Mouse (Mus musculus) stomach, embryonic 15.5 days (tissue): ENCODE measurements around the gene Nbr1. TPM values are rescaled to one million over a fixed set of nuclear protein-coding genes. Genes with fewer than 3 reads are reported as not detected.
"Not testable (repeated sequence)": the region's sequence is repeated elsewhere in the genome, so short reads cannot be mapped to it uniquely, and the experiment has no call there.

Source experiments
- ATAC-seq: fragments of 200-750 bp; cut with Nextera tagmentation; 2 replicates; pipeline ENCODE4 v1.8.0; 2017; ENCODE audit warnings: low read depth, moderate number of reproducible peaks, moderate TSS enrichment; ENCODE audit not compliant: insufficient read depth, low FRiP score
- H3K27ac ChIP-seq: fragments of 300-500 bp; sonication (generic); 2 replicates; pipeline ENCODE4 v1.5.1; 2015; ENCODE audit warnings: mild to moderate bottlenecking, inconsistent platforms
- H3K27me3 ChIP-seq: fragments of 300-500 bp; sonication (generic); replicated peaks from 2 replicates; pipeline ENCODE4 v1.6.1; 2015; ENCODE audit warnings: inconsistent platforms
- H3K36me3 ChIP-seq: fragments of 300-500 bp; sonication (generic); 2 replicates; pipeline ENCODE4 v1.6.1; 2015; ENCODE audit warnings: inconsistent platforms
- H3K4me1 ChIP-seq: fragments of 300-500 bp; sonication (generic); 2 replicates; pipeline ENCODE4 v1.6.1; 2015; ENCODE audit warnings: inconsistent platforms
- H3K4me2 ChIP-seq: fragments of 300-500 bp; sonication (generic); 2 replicates; pipeline ENCODE4 v1.6.1; 2015; ENCODE audit warnings: mild to moderate bottlenecking, inconsistent platforms
- H3K4me3 ChIP-seq: fragments of 300-500 bp; sonication (generic); replicated peaks from 2 replicates; pipeline ENCODE4 v1.5.1; 2015; ENCODE audit warnings: inconsistent platforms
- H3K9ac ChIP-seq: fragments of 300-500 bp; sonication (generic); 2 replicates; pipeline ENCODE4 v1.6.1; 2015; ENCODE audit warnings: inconsistent platforms
- H3K9me3 ChIP-seq: fragments of 300-500 bp; sonication (generic); 2 replicates; pipeline ENCODE4 v1.6.1; 2016; ENCODE audit warnings: inconsistent platforms
- WGBS: fragments of 180-500 bp; shearing (Covaris S2); methylation state at CpG from one replicate; pipeline ENCODE4 v1.1.7; 2015; 5-methylcytosine and 5-hydroxymethylcytosine counted together
- polyA plus RNA-seq: library from polyadenylated mRNA; unstranded; fragments of >200 nt; fragmentation: Nextera tagmentation; extraction: Ambion mirVana; gene quantifications from 2 replicates; pipeline ENCODE4 v1.2.1, GENCODE M21; 2015

The Nbr1 gene
- polyA plus RNA-seq, 1 experiment from 2014 or later: 56.4 TPM

- WGBS: 74% methylated on average over 6 of the region's 6 CpGs
These were observed 61.6 kb downstream of the Nbr1 start for GRCm38 (mm10) chr11:101613596-101613995.

GRCm38 (mm10) chr11:101614116-101614515 lies 62.2 kb downstream of the Nbr1 start:
- Histone ChIP-seq H3K27me3 (no peaks in the 10 kb centered on the region), H3K4me2 (no peak overlapping the region), H3K27ac (no peak overlapping the region), H3K9me3 (no peaks in the 10 kb centered on the region), H3K4me1 (peaks cover 15% of the 10 kb centered on the region), H3K36me3 (no peaks in the 10 kb centered on the region), H3K9ac (no peak overlapping the region), H3K4me3 (no peak overlapping the region)
- no peak for ATAC-seq
- WGBS: 73% methylated on average over 4 of the region's 4 CpGs

More at GRCm38 (mm10) chr11:101613596-101613995, 61.6 kb downstream of the Nbr1 start:
- Histone ChIP-seq H3K9ac (no peak overlapping the region), H3K27me3 (no peaks in the 10 kb centered on the region), H3K4me1 (peaks cover 15% of the 10 kb centered on the region), H3K27ac (no peak overlapping the region), H3K9me3 (no peaks in the 10 kb centered on the region), H3K36me3 (no peaks in the 10 kb centered on the region), H3K4me3 (no peak overlapping the region), H3K4me2 (no peak overlapping the region)
- no peak for ATAC-seq

GRCm38 (mm10) chr11:101615380-101615779 lies 63.4 kb downstream of the Nbr1 start:
- H3K27me3 ChIP-seq: no peaks in the 10 kb centered on the region
- H3K9me3 ChIP-seq: no peaks in the 10 kb centered on the region
- 70% methylated on average over 6 of the region's 6 CpGs for WGBS
- no peak for ATAC-seq
- no peak overlapping the region for H3K4me2 ChIP-seq
- H3K4me1 ChIP-seq: peaks cover 15% of the 10 kb centered on the region
- H3K9ac ChIP-seq: no peak overlapping the region
- no peaks in the 10 kb centered on the region for H3K36me3 ChIP-seq
- H3K4me3 ChIP-seq: no peak overlapping the region
- H3K27ac ChIP-seq: no peak overlapping the region

- no peak for ATAC-seq
- no peak overlapping the region for H3K4me2 ChIP-seq
- H3K9ac ChIP-seq: no peak overlapping the region
- H3K4me3 ChIP-seq: no peak overlapping the region
- no peaks in the 10 kb centered on the region for H3K36me3 ChIP-seq
- 84% methylated on average over 8 of the region's 8 CpGs for WGBS
- no peaks in the 10 kb centered on the region for H3K27me3 ChIP-seq
- H3K9me3 ChIP-seq: no peaks in the 10 kb centered on the region
- no peak overlapping the region for H3K27ac ChIP-seq
- H3K4me1 ChIP-seq: peaks cover 11% of the 10 kb centered on the region; the same call in 1 of the 2 replicates
These were observed 64.2 kb downstream of the Nbr1 start for GRCm38 (mm10) chr11:101616104-101616503.

GRCm38 (mm10) chr11:101616948-101617767 lies 65.2 kb downstream of the Nbr1 start:
- Histone ChIP-seq H3K4me3 (no peak overlapping the region), H3K9ac (no peak overlapping the region), H3K4me2 (no peak overlapping the region), H3K4me1 (peaks cover 11% of the 10 kb centered on the region; the same call in 1 of the 2 replicates), H3K27me3 (no peaks in the 10 kb centered on the region), H3K27ac (no peak overlapping the region), H3K9me3 (no peaks in the 10 kb centered on the region), H3K36me3 (no peaks in the 10 kb centered on the region)
- no peak for ATAC-seq
- 24% methylated on average over 18 of the region's 18 CpGs for WGBS

- H3K9me3 ChIP-seq: no peaks in the 10 kb centered on the region
- peaks cover 11% of the 10 kb centered on the region; the same call in 1 of the 2 replicates for H3K4me1 ChIP-seq
- no peak overlapping the region for H3K9ac ChIP-seq
- H3K4me2 ChIP-seq: peak overlapping the region; percentile 26
- ATAC-seq: peak; percentile 58; the same call in 1 of the 2 replicates
- H3K27me3 ChIP-seq: no peaks in the 10 kb centered on the region
- no peaks in the 10 kb centered on the region for H3K36me3 ChIP-seq
- 9% methylated on average over 8 of the region's 8 CpGs for WGBS
- no peak overlapping the region for H3K4me3 ChIP-seq
- H3K27ac ChIP-seq: no peak overlapping the region
These were observed 65.9 kb downstream of the Nbr1 start for GRCm38 (mm10) chr11:101617849-101618248.

GRCm38 (mm10) chr11:101618596-101618995 lies 66.6 kb downstream of the Nbr1 start:
- peaks cover 11% of the 10 kb centered on the region; the same call in 1 of the 2 replicates for H3K4me1 ChIP-seq
- no peaks in the 10 kb centered on the region for H3K9me3 ChIP-seq
- H3K27me3 ChIP-seq: no peaks in the 10 kb centered on the region
- H3K9ac ChIP-seq: no peak overlapping the region
- no peak overlapping the region for H3K4me3 ChIP-seq
- H3K27ac ChIP-seq: no peak overlapping the region
- no peak for ATAC-seq
- no peak overlapping the region for H3K4me2 ChIP-seq
- no peaks in the 10 kb centered on the region for H3K36me3 ChIP-seq
- WGBS: 66% methylated on average over 3 of the region's 3 CpGs

- not testable (repeated sequence) for H3K4me2 ChIP-seq, H3K9me3 ChIP-seq, H3K9ac ChIP-seq, ATAC-seq, H3K36me3 ChIP-seq, H3K27ac ChIP-seq, H3K27me3 ChIP-seq, H3K4me3 ChIP-seq
- WGBS: 82% methylated on average over 11 of the region's 11 CpGs
- peaks cover 11% of the 10 kb centered on the region; the same call in 1 of the 2 replicates for H3K4me1 ChIP-seq
These were observed 68.2 kb downstream of the Nbr1 start for GRCm38 (mm10) chr11:101620022-101620655.

GRCm38 (mm10) chr11:101626649-101626994 lies 74.7 kb downstream of the Nbr1 start:
- Histone ChIP-seq H3K27me3 (no peaks in the 10 kb centered on the region), H3K4me2 (peak overlapping the region; percentile 73), H3K27ac (peak overlapping the region; percentile 100), H3K4me1 (no peaks in the 10 kb centered on the region), H3K9ac (peak overlapping the region; percentile 41; the same call in 1 of the 2 replicates), H3K4me3 (peak overlapping the region; percentile 54), H3K9me3 (no peaks in the 10 kb centered on the region), H3K36me3 (no peaks in the 10 kb centered on the region)
- WGBS: 3% methylated on average over 8 of the region's 8 CpGs
- ATAC-seq: peak; percentile 11; the same call in 1 of the 2 replicates

GRCm38 (mm10) chr11:101626995-101627856 lies 75.3 kb downstream of the Nbr1 start, which contains the start of gene Rdm1:
Gene Rdm1 (plus strand): TSS chr11:101627195.
- Histone ChIP-seq H3K4me1 (no peaks in the 10 kb centered on the region), H3K9ac (peak within 1 kb of the TSS; percentile 57), H3K27ac (peak within 1 kb of the TSS; percentile 100), H3K27me3 (no peaks in the 10 kb centered on the region), H3K9me3 (no peaks in the 10 kb centered on the region), H3K4me2 (peak within 1 kb of the TSS; percentile 73), H3K36me3 (no peaks in the 10 kb centered on the region), H3K4me3 (peak within 1 kb of the TSS; percentile 54)
- WGBS: 0% methylated on average over 34 of the region's 34 CpGs
- peak; percentile 94 for ATAC-seq

- peak overlapping the region; percentile 54 for H3K4me3 ChIP-seq
- peak; percentile 20 for ATAC-seq
- H3K27ac ChIP-seq: peak overlapping the region; percentile 100
- H3K9ac ChIP-seq: peak overlapping the region; percentile 57
- H3K4me2 ChIP-seq: peak overlapping the region; percentile 73
- WGBS: under 1% methylated on average over 33 of the region's 33 CpGs
- no peaks in the 10 kb centered on the region for H3K4me1 ChIP-seq
- no peaks in the 10 kb centered on the region for H3K36me3 ChIP-seq
- no peaks in the 10 kb centered on the region for H3K9me3 ChIP-seq
- H3K27me3 ChIP-seq: no peaks in the 10 kb centered on the region
These were observed 76.1 kb downstream of the Nbr1 start for GRCm38 (mm10) chr11:101627857-101628559.
